Mouse (Mus musculus) liver, adult 2 months (tissue): ENCODE measurements around the gene Olfr1347. TPM values are rescaled to one million over a fixed set of nuclear protein-coding genes. Genes with fewer than 3 reads are reported as not detected.

Experiments used
- DNase-seq: peaks from one replicate; pipeline ENCODE4 v3.0.0-alpha.2; 2011; ENCODE audit warnings: low read depth, low spot score; ENCODE audit errors: extremely low read depth
- H3K27ac ChIP-seq: fragments of 200-500 bp; replicated peaks from 2 replicates; pipeline ENCODE4 v1.5.1; 2012; ENCODE audit warnings: low read depth, mild to moderate bottlenecking, control low read depth, inconsistent platforms, low read length; ENCODE audit not compliant: insufficient read depth
- H3K27me3 ChIP-seq: fragments of 200-500 bp; 2 replicates; pipeline ENCODE4 v1.6.1; 2012; ENCODE audit warnings: mild to moderate bottlenecking, moderate library complexity, low read length, inconsistent platforms; ENCODE audit not compliant: control insufficient read depth, insufficient read depth
- H3K36me3 ChIP-seq: fragments of 200-500 bp; 2 replicates; pipeline ENCODE4 v1.6.1; 2012; ENCODE audit warnings: low read length, inconsistent platforms; ENCODE audit not compliant: control insufficient read depth, insufficient read depth
- H3K4me1 ChIP-seq: fragments of 200-500 bp; 2 replicates; pipeline ENCODE4 v1.6.1; 2011; ENCODE audit warnings: low read length; ENCODE audit not compliant: control insufficient read depth, insufficient read depth
- H3K4me3 ChIP-seq: fragments of 200-500 bp; 2 replicates; pipeline ENCODE4 v1.5.1; 2011; ENCODE audit warnings: low read depth, mild to moderate bottlenecking, control low read depth, low read length, moderate library complexity; ENCODE audit not compliant: insufficient read depth
- H3K79me2 ChIP-seq: fragments of 200-500 bp; 2 replicates; pipeline ENCODE4 v1.6.1; 2012; ENCODE audit warnings: inconsistent platforms, mild to moderate bottlenecking, low read length, moderate library complexity; ENCODE audit not compliant: control insufficient read depth, insufficient read depth
- H3K9ac ChIP-seq: fragments of 200-500 bp; 2 replicates; pipeline ENCODE4 v1.6.1; 2012; ENCODE audit warnings: low read depth, mild to moderate bottlenecking, control low read depth, inconsistent platforms, low read length
- CTCF ChIP-seq: fragments of 200-500 bp; IDR thresholded peaks from 2 replicates; pipeline ENCODE4 v1.5.1; 2011; ENCODE audit warnings: low read depth, low read length, control low read depth
- POLR2A ChIP-seq: fragments of 200-500 bp; IDR thresholded peaks from 2 replicates; pipeline ENCODE4 v1.6.1; 2011; ENCODE audit warnings: low read length, control low read depth; ENCODE audit not compliant: insufficient read depth; ENCODE audit errors: extremely low read depth
- WGBS: fragments of 180-500 bp; shearing (Covaris S2); methylation state at CpG from one replicate; pipeline ENCODE4 v1.1.7; 2018; 5-methylcytosine and 5-hydroxymethylcytosine counted together
- polyA plus RNA-seq: library from polyadenylated mRNA; depleted of rRNA; stranded (reverse); fragments of >200 nt; gene quantifications from 2 replicates; pipeline ENCODE4 v1.2.3, GENCODE M21; 2012; rRNA removed
- total RNA-seq: library from RNA; depleted of rRNA; stranded (reverse); fragments of >200 nt; gene quantifications from 2 replicates; pipeline ENCODE4 v1.2.3, GENCODE M21; 2014; rRNA removed

The Olfr1347 gene
- total RNA-seq (not detected in 2 replicates), polyA plus RNA-seq (not detected in 2 replicates)

- TF ChIP-seq CTCF = no peak
- no peak for TF ChIP-seq POLR2A
- Histone ChIP-seq H3K4me1 (no peaks in the 10 kb centered on the region), H3K4me3 (no peak within 1 kb of the TSS), H3K79me2 (no peaks in the 10 kb centered on the region), H3K36me3 (no peaks in the 10 kb centered on the region), H3K27ac (no peak within 1 kb of the TSS), H3K27me3 (no peaks in the 10 kb centered on the region), H3K9ac (no peak within 1 kb of the TSS)
- no peak for DNase-seq
- WGBS = 43% methylated on average over 1 of the region's 1 CpGs
Measured at GRCm38 (mm10) chr7:6499655-6500054, at the start of gene Olfr1347. Gene Olfr1347, minus strand, starts transcription at chr7:6499755.

DNA sequence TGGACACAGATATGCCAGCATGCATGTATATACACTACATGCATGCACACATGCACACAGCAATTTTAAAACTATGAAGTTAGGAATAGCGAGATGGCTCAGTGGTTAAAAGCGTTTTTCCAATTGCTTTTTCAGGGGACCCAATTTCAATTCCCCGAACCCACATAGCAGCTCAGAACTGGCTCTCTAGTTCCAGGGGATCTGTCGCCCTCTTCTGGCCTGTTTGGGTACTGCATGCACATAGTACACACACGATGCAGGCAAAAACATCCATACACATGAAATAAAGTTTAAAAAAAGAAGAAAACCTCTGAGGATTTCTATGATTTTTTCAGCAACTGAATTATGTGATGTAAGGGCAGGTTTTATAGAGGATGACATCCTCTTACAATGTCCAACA lies 26.6 kb upstream of the Olfr1347 start:
- H3K4me1 ChIP-seq = no peaks in the 10 kb centered on the region
- H3K27ac ChIP-seq = no peak overlapping the region
- H3K27me3 ChIP-seq = no peaks in the 10 kb centered on the region
- H3K4me3 ChIP-seq = no peak overlapping the region
- WGBS = 60% methylated on average over 5 of the region's 5 CpGs
- DNase-seq = peak; percentile 5
- TF ChIP-seq POLR2A = no peak
- TF ChIP-seq CTCF = peak; percentile 43; the same call in 1 of the 2 replicates
- H3K36me3 ChIP-seq = no peaks in the 10 kb centered on the region
- H3K79me2 ChIP-seq = no peaks in the 10 kb centered on the region
- no peak overlapping the region for H3K9ac ChIP-seq

DNA sequence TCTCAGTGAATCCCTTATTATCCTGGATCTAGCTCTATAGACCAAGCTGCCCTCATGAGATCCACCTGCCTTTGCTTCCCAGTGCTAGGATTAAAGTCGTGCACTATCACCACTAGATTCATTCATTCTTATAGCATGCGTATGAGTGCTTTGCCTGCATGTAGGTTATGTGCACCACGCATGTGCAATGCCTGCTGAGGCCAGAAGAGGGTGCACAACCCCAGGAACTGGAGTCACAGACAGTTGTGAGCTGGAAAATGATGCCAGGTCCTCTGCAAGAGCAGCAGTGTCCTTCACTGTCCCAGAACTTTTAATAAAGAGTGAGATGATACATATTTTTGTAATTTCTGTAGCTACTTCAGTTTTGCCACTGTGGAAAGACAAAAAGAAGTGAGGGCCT lies 25.4 kb upstream of the Olfr1347 start:
- WGBS = 60% methylated on average over 3 of the region's 3 CpGs
- peak; percentile 1 for DNase-seq

GRCm38 (mm10) chr7:6522850-6523249 lies 23.3 kb upstream of the Olfr1347 start, which contains the start of gene Olfr1349:
Gene Olfr1349, minus strand, starts transcription at chr7:6522950.
- WGBS = 73% methylated on average over 5 of the region's 5 CpGs
- no peak within 1 kb of the TSS for H3K4me3 ChIP-seq
- no peaks in the 10 kb centered on the region for H3K4me1 ChIP-seq
- no peaks in the 10 kb centered on the region for H3K27me3 ChIP-seq
- TF ChIP-seq POLR2A = no peak
- TF ChIP-seq CTCF = no peak
- no peaks in the 10 kb centered on the region for H3K36me3 ChIP-seq
- H3K9ac ChIP-seq = no peak within 1 kb of the TSS
- no peaks in the 10 kb centered on the region for H3K79me2 ChIP-seq
- DNase-seq = no peak
- H3K27ac ChIP-seq = no peak within 1 kb of the TSS

More for the DNA sequence above, 25.4 kb upstream of the Olfr1347 start:
- Histone ChIP-seq H3K27me3 (no peaks in the 10 kb centered on the region), H3K79me2 (no peaks in the 10 kb centered on the region), H3K36me3 (no peaks in the 10 kb centered on the region), H3K9ac (no peak overlapping the region), H3K27ac (no peak overlapping the region), H3K4me1 (no peaks in the 10 kb centered on the region), H3K4me3 (no peak overlapping the region)
- peak; percentile 27; the same call in 1 of the 2 replicates for TF ChIP-seq CTCF
- TF ChIP-seq POLR2A = no peak

DNA sequence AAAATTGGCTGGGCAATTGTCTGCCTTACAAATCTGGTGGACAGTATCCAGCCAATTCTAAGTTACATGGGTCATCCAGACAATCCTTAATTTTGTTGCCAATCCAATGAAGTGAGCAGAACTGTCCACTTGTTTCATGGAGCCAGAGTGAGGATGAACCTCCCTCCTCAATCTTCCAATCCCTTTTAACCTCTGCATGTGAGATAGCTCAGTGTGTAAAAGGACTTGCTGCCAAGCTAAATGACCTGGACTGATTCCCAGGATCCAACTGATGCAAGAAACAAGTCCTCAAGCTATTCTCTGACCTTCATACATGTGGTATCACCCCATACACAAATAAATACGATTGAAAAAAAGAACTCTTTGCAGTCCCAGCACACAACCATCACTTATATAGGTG lies 22.1 kb upstream of the Olfr1347 start:
- Histone ChIP-seq H3K4me1 (no peaks in the 10 kb centered on the region), H3K27ac (no peak overlapping the region), H3K4me3 (no peak overlapping the region), H3K27me3 (no peaks in the 10 kb centered on the region), H3K9ac (no peak overlapping the region), H3K79me2 (no peaks in the 10 kb centered on the region), H3K36me3 (no peaks in the 10 kb centered on the region)
- peak; percentile 56 for DNase-seq
- 23% methylated on average over 1 of the region's 1 CpGs for WGBS
- TF ChIP-seq CTCF = no peak
- no peak for TF ChIP-seq POLR2A

DNA sequence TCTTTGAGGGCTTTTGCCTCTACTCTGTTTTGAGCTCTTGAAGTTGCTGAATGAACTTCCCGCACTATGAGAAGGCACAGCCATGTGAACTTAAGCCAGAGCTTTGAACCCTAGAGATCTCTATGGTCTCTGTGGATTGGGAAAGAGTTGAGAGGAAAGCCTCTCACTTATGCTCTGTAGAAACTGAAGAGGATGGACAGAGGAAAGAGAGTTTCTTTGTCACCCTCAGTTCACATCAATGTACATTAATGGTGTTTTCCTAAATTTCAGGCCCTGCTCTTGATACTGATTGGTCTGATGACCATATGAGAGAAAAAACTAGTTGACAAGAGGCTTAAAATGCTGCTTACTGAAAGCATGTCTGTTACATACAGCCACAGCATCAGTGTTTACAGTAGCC lies 9.1 kb upstream of the Olfr1347 start, which contains the start of gene Olfr1348:
TSS of gene Olfr1348 (minus strand) at position 101 of the 400 bp plus-strand sequence.
- Histone ChIP-seq H3K79me2 (no peaks in the 10 kb centered on the region), H3K9ac (no peak within 1 kb of the TSS), H3K4me3 (no peak within 1 kb of the TSS), H3K27ac (no peak within 1 kb of the TSS), H3K36me3 (no peaks in the 10 kb centered on the region), H3K4me1 (no peaks in the 10 kb centered on the region), H3K27me3 (no peaks in the 10 kb centered on the region)
- TF ChIP-seq POLR2A (no peak), CTCF (no peak)
- no peak for DNase-seq
- 76% methylated on average over 1 of the region's 1 CpGs for WGBS
